Mouse (Mus musculus) spleen, embryonic (tissue): ENCODE results near the gene Pitx2.

ENCODE experiments used
- CTCF ChIA-PET: fragments of 350-600 bp; sonication (Branson Sonifier 250); formaldehyde crosslinking; loops from one replicate; lab custom pipeline; 2022; lab: Charles Lee

Pitx2 gene

DNA sequence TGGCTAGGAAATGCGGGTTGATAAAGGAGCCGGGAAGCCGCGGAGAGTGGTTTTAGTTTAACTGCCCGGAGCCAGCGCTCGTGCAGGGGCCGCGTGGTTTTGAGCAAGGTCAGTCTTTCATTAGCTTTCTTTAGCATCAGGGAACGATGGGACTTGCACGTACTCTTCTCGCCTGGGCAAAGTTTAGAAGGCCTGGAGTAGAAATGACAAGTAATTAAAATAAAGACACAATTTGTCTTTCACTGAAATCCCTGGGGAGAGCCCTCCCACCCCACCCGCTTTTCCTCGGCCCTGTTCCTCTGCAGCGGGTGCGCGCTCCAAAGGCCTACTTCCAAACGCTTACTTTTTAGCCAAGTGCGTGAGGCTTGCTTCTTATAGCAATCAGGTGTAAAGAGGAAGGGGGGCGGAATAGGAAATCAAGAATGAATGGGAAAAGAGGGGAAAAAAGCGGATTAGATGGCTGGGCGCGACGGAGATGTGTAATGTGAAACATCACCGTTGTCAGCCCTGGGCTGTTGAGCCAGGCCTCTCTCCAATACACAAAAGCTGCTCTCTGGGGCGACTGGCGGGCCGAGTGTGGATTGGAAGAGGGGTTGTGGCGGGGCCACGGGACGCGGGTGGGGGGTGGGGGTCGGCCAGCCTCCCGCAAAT is 17.4 kb downstream of the Pitx2 start:
- CTCF ChIA-PET: no interaction called here

DNA sequence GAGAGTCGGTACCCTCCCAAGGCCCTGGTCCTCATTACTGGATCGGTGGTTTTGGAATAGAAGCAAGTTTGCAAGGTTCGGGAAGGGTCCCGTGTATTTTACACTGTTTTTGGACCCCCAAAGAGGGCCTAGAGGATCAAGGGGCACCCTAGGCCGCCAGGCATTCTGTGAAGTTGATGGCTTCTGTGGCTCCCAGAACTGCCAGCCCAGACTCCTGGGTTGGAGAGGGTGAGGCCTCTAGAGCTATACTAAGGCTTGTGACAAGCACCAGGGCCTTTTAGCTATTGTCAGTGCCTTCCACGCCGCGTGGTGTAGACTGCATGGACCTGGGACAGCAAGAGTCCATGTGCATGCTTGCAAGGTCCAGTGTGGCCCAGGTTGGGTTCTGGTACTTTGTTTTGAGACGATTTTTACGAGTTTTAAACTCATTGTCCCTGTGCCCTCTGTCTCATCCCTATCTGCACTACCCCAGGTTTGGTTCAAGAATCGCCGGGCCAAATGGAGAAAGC is 18.2 kb downstream of the Pitx2 start:
- CTCF ChIA-PET: no interaction called here

DNA sequence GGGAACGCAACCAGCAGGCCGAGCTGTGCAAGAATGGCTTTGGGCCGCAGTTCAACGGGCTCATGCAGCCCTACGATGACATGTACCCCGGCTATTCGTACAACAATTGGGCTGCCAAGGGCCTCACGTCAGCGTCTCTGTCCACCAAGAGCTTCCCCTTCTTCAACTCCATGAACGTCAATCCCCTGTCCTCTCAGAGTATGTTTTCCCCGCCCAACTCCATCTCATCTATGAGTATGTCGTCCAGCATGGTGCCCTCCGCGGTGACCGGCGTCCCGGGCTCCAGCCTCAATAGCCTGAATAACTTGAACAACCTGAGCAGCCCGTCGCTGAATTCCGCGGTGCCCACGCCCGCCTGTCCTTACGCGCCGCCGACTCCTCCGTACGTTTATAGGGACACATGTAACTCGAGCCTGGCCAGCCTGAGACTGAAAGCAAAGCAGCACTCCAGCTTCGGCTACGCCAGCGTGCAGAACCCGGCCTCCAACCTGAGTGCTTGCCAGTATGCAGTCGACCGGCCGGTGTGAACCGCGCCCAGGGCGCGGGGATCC is 18.8 kb downstream of the Pitx2 start:
- CTCF ChIA-PET: no interaction called here

- CTCF ChIA-PET: no interaction called here
These were observed 20.5 kb downstream of the Pitx2 start for GRCm38 (mm10) chr3:129220086-129220670.

DNA sequence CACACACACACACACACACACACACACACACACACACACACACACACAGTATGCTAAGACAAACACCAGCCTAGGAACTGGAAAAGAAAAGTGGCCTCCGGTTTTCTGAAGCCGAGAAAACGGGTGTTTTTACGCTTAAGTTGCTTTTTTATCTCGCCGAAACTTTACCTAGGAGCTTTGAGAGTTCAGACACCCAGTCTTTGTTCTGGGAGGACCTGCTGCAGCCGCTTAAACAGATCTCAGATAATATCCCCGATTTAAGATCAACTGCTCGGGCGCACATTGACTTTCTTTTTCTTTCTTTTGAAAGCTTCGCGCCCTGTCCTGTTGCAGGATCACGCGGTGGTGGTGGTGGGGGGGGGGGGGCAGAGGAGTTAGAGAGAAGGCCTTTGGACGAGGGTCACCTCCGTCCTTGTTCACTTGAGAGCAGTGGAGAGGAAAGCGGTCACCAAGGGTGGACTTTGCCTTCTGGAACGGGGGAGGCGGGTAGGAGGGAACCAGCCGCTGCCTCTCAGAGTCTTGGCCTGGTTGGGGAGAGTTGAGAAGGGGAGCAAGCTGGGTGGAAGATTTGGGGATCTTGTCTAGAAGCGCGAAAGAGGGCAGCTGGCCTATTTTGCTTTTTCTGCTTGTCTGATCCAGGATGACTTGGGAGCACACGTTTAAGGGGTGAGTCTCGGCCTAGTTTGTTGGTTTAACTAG is 21.2 kb downstream of the Pitx2 start:
- CTCF ChIA-PET: no interaction called here

DNA sequence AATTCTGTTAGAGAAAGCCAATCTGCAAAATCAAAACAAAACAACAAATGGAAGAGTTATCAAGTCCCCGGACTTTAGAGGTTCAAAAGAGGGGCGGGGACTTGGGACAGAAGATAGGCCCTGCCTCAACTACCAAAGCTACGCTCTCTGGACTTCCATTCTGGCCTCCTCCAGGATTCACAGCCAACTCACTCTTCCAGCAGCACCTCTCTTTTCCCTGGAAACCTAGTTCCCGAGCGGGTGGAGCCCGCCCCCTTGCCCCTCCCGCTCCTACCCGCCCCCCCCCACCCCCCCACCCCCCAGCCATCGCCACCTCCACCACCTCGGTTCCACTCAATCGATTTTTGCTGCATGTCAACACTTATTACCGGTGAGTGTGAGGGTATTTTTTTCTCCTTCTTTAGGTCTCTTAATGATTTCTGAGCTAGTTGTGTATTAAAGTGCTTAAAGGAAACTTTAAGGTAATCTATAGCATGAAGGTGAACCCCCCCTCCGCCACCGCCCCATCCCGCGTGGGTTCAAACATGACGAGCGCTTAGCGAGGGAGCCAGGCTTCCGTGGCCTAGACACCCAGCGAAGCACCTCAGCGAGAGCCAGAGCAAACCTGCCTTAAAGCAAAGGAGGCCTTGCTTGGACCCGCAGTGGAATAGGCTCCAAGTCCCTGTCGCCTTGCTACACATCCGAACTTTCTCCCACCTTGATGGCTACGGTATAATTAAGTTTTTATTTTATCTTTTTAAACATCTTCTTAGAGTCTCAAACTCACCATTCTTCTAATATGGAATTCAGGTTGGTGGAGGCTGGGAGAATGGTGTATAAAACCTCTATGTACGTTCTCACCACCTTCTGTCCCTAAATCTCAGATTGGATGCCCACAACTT is 21.9 kb downstream of the Pitx2 start:
- CTCF ChIA-PET: no interaction called here

DNA sequence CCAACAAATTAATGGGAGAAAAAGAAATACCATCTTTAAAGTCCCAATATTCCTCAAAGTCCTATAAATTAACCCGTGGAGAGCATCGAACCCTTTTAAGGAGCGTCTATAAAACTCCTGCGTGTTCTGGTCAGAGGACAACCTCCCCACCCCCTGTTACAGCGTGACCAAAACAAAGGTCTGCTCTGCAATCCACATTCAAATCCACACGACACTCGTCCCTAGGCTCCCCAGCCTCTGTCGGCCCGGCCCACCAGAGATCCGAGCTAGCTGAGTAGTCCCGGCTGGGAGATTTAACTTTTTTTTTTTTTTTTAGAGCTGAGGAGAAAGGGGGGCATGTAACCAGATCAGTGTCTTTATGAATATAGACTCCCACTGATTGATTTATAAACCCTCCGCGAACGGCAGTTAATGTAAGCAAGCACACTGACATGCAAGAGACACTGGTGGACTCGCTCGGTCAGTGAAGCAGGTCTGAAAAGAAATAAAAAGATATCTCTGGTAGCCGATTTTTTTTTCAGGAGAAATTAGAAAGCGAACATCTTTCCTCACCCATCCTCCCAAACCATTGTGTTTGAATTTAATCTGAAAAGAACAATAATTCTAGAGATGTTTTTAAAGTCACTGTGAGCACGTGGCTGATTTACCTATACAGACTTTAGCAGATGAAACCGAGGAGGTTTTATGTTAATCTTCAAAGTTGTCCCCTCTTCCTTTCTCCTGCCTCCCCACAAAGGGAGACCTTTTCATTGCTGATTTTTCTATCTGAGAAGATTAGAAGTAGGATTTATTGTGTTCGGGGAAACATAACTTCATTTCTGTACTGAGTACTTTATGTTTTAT is 23.0 kb downstream of the Pitx2 start:
- CTCF ChIA-PET: no interaction called here

- CTCF ChIA-PET: no interaction called here
These were observed 23.7 kb downstream of the Pitx2 start for GRCm38 (mm10) chr3:129223401-129223800.

GRCm38 (mm10) chr3:129223964-129224805 is 24.5 kb downstream of the Pitx2 start:
- CTCF ChIA-PET: no interaction called here

DNA sequence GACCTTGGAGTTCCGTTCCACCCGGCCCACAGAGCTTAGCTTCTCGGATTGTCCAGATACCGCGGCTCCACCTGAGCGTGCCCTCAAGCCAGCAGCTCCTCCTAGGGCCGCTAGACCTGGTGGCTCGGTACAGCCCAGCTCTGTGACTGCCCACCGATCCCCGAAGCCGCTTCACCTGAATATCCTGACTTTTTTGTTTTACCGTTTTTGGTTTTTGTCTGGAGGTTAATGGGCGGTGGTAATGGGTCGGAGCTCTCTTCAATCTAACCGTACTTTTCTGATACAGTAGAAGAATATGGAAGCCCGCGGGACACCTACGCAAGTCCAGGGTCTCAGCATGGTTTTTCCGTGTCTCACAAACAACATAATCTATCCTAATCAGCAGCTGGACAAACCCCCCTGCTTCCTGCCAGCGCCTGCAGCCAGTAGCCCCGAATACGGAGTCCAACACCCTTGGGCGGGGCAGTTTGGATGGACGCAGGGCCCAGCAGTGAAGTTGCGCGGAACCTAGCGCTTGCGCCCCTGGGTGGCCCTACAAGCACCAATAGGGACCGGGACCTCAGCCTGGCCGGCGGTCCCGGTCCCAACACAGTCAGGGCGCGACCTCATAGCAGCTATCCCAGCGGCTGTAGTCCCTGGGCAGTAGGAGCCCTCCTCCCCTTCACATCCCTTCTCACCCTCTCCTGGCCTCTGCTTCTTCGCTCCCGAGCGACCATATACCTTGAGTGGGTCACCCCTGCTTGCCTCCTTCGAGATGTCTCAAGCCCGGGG is 25.3 kb downstream of the Pitx2 start:
- CTCF ChIA-PET: no interaction called here

DNA sequence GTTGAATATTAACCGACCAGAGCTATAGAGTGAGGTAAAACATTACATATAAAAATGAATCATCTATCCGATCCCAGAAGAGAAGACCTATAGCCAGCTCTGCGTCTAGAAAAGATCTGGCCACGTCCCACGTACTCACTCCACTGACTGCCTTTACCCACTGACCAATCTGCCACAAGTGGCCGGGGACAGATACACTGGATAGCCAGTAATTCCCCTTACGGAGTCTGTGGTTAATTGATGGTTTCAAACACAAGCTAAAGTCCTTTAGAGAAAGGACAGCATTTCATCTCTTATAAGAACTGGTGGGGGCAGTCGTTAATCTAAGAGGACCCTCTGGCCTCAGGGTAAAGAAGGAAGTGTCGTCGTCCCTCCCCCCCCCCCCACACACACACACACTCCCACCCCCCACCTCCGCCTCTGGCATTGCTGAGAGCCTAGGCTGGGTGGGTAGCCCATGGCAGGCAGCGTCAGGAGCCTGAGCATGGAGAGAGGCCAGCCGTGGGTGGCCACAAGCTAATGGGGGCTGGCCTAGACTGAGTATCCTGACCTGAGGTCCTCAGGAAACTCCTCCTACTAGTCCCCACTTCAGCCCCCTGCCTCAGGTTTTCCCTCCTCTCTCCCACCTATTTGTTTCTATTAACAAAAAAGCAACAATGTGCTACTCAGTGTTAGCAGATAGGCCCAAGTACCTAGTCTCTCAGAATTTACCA is 26.1 kb downstream of the Pitx2 start:
- CTCF ChIA-PET: no interaction called here

DNA sequence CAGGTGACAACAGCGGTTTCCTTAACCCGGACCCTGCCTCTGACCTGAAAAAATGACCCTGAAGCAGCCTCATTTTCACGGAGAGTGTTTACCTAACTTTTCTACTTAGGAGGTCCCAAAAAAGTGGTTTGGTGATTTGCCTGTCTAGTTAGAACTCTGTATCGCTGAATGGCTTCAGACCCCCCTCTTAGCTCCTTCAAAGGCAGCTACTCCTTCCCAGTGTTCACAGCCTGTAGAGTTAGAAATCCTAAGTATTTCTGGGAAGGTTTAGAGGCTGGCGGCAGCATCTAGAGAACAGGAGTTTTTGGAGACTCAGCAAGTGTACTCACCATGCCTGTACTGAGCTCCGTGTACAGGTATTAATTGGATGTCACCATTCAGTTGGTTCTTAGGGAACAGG is 27.0 kb downstream of the Pitx2 start:
- CTCF ChIA-PET: no interaction called here

DNA sequence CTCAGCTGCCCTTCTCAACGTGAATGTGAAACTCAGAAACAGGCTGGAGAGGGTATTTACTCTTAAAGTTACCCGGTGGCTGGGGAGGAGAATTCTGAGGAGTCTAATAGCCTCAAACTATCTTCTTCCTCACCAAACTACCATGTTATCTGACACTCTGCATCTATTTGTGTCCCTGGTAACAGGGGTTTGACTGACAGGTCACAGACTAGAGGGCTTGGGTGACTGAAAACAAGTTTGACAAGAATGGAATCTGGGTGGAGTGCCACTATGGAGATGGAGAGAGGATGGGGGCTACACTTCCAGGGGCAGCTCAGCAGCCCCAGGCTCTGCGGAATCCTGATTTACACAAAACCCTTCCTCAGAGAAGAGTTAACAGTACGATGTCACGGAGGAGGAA is 27.7 kb downstream of the Pitx2 start:
- CTCF ChIA-PET: no interaction called here

- CTCF ChIA-PET: no interaction called here
These were observed 38.3 kb downstream of the Pitx2 start for GRCm38 (mm10) chr3:129238010-129238409.

- CTCF ChIA-PET: no interaction called here
These were observed 39.1 kb downstream of the Pitx2 start for GRCm38 (mm10) chr3:129238664-129239258.

DNA sequence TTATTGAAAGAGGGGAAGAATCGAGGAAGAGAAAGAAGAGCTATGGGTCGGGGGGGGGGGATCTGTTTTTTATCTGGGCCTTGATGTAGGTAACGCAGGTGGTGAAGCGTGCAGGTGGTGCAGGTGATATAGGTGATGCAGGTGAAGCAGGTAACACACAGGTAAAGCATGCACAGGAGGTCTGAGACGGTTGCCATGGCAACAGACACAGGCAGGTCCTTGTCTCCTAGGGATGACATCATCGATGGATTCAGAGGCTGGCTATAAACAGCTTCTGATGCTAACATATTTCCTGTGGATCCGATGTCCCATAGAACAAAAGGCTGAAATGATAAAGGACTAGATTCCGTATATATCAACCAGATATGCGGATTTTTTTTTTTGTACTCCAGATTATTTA is 51.3 kb downstream of the Pitx2 start:
- CTCF ChIA-PET: no interaction called here

DNA sequence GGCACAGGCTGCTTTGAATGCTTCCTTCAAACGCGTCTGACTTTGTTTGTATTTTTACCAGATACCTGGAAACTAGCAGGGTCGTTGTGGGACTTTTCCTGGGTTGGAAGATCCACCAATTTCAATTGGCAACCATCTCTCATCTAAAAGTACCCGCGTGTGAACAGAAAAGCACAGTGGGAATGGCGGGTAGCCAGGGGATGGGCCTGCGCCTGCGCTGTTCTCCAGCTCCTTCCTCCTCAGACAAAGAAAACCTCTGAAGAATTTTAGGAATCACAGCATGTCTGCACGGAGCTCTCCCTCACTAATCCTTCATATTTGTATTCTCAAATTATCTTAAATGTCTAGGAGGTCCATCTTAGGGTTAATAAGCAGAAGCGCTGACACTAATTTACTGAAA is 54.6 kb downstream of the Pitx2 start:
- CTCF ChIA-PET: no interaction called here

DNA sequence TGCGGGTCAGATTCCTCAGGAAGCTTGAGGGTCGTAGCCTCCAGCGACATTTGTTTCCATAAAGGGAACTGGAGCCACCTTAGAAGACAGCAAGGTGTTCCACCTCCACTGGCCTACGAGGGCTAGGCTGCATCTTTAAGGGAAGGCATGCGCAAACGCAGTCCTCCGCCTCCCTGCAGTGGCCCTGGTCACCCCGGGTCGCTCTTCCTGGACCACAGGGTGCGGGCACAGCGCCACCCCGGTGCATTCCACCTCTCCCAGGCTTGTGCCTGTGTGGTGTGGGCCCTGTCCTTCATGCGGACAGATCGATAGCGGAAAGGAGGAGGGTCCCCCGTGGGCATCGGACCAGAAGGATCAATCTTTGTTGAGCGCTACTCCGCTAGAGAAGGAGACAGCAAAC is 56.6 kb downstream of the Pitx2 start:
- CTCF ChIA-PET: no interaction called here
